Mouse (Mus musculus) spleen, adult 18-20 months (tissue): Measurements from ENCODE around the gene Dact2.

Experiments used
- DNase-seq, 2 experiments: peaks; one replicate each; pipeline ENCODE4 v3.0.0; 2022; ENCODE audit warnings: mixed read lengths in 2 of 2

Gene Dact2

GRCm38 (mm10) chr17:14172731-14173130 lies 31.4 kb downstream of the Dact2 start:
- DNase-seq = no peak

- DNase-seq = no peak
Observed at GRCm38 (mm10) chr17:14172184-14172583, 31.9 kb downstream of the Dact2 start.

GRCm38 (mm10) chr17:14170961-14171479 lies 33.1 kb downstream of the Dact2 start:
- DNase-seq = no peak

- DNase-seq = no peak
Observed at GRCm38 (mm10) chr17:14169431-14169830, 34.7 kb downstream of the Dact2 start.

- no peak for DNase-seq
Observed at GRCm38 (mm10) chr17:14167594-14167993, 36.5 kb downstream of the Dact2 start.

GRCm38 (mm10) chr17:14166746-14167432 lies 37.2 kb downstream of the Dact2 start:
- DNase-seq = no peak

- DNase-seq = no peak
Observed at GRCm38 (mm10) chr17:14165934-14166610, 38.0 kb downstream of the Dact2 start.

GRCm38 (mm10) chr17:14165332-14165876 lies 38.7 kb downstream of the Dact2 start:
- no peak for DNase-seq

GRCm38 (mm10) chr17:14160846-14161245 lies 43.3 kb downstream of the Dact2 start:
- no peak for DNase-seq

GRCm38 (mm10) chr17:14157779-14158195 lies 46.3 kb downstream of the Dact2 start:
- no peak for DNase-seq
